Mouse (Mus musculus): ENCODE results near the gene Fgfr2.
"Not testable (repeated sequence)": the region's sequence is repeated elsewhere in the genome, so short reads cannot be mapped to it uniquely, and the experiment has no call there.

The Fgfr2 gene

GRCm38 (mm10) chr7:130695669-130696338, 2427.3 kb downstream of the Fgfr2 start:
- DNase-seq (ENCODE audit: low read depth) = no peak

- DNase-seq (ENCODE audit: low read depth) = no peak
Observed at GRCm38 (mm10) chr7:130693800-130694193, 2429.4 kb downstream of the Fgfr2 start.

GRCm38 (mm10) chr7:130692943-130693799, 2430.0 kb downstream of the Fgfr2 start:
- DNase-seq (ENCODE audit: low read depth) = peak; percentile 62

- DNase-seq (ENCODE audit: low read depth) = peak; percentile 78
Observed at GRCm38 (mm10) chr7:130692392-130692942, 2430.7 kb downstream of the Fgfr2 start.

GRCm38 (mm10) chr7:130691931-130692330, 2431.2 kb downstream of the Fgfr2 start:
- peak; percentile 21 for DNase-seq (ENCODE audit: low read depth)

- DNase-seq (ENCODE audit: low read depth) = no peak
Observed at GRCm38 (mm10) chr7:130690869-130691268, 2432.3 kb downstream of the Fgfr2 start.

- DNase-seq (ENCODE audit: low read depth) = no peak
Observed at GRCm38 (mm10) chr7:130688601-130689000, 2434.5 kb downstream of the Fgfr2 start.

- no peak for DNase-seq (ENCODE audit: low read depth)
Observed at GRCm38 (mm10) chr7:130681798-130682197, 2441.4 kb downstream of the Fgfr2 start.

GRCm38 (mm10) chr7:130678414-130678813, 2444.7 kb downstream of the Fgfr2 start:
- no peak for DNase-seq (ENCODE audit: low read depth)

GRCm38 (mm10) chr7:130677541-130678274, 2445.4 kb downstream of the Fgfr2 start:
- no peak for DNase-seq (ENCODE audit: low read depth)

- DNase-seq (ENCODE audit: low read depth) = no peak
Observed at GRCm38 (mm10) chr7:130676885-130677540, 2446.1 kb downstream of the Fgfr2 start.

GRCm38 (mm10) chr7:130674526-130674925, 2448.6 kb downstream of the Fgfr2 start:
- DNase-seq (ENCODE audit: low read depth) = no peak

GRCm38 (mm10) chr7:130673169-130674033, 2449.7 kb downstream of the Fgfr2 start:
- peak; percentile 61 for DNase-seq (ENCODE audit: low read depth)

GRCm38 (mm10) chr7:130671301-130671700, 2451.8 kb downstream of the Fgfr2 start:
- no peak for DNase-seq (ENCODE audit: low read depth)

GRCm38 (mm10) chr7:130670358-130670757, 2452.8 kb downstream of the Fgfr2 start:
- DNase-seq (ENCODE audit: low read depth) = no peak

- no peak for DNase-seq (ENCODE audit: low read depth)
Observed at GRCm38 (mm10) chr7:130669370-130669881, 2453.7 kb downstream of the Fgfr2 start.

- DNase-seq (ENCODE audit: low read depth) = no peak
Observed at GRCm38 (mm10) chr7:130668729-130669281, 2454.3 kb downstream of the Fgfr2 start.

- not testable (repeated sequence) for DNase-seq (ENCODE audit: low read depth)
Observed at GRCm38 (mm10) chr7:130668013-130668412, 2455.1 kb downstream of the Fgfr2 start.

GRCm38 (mm10) chr7:130665358-130665757, 2457.8 kb downstream of the Fgfr2 start:
- DNase-seq (ENCODE audit: low read depth) = no peak

GRCm38 (mm10) chr7:130664629-130665028, 2458.5 kb downstream of the Fgfr2 start:
- DNase-seq (ENCODE audit: low read depth) = no peak
